Mouse (Mus musculus) heart, postnatal 0 days (tissue): ENCODE measurements around the gene Hnrnpc.

Experiments
- CTCF ChIP-seq: IDR thresholded peaks from 2 replicates; pipeline ENCODE4 v1.5.1; 2016; ENCODE audit warnings: antibody characterized with exemption, control low read depth, low read depth
- EP300 ChIP-seq: IDR thresholded peaks from 2 replicates; pipeline ENCODE4 v1.6.1; 2016; ENCODE audit warnings: antibody characterized with exemption, low read depth

DNA sequence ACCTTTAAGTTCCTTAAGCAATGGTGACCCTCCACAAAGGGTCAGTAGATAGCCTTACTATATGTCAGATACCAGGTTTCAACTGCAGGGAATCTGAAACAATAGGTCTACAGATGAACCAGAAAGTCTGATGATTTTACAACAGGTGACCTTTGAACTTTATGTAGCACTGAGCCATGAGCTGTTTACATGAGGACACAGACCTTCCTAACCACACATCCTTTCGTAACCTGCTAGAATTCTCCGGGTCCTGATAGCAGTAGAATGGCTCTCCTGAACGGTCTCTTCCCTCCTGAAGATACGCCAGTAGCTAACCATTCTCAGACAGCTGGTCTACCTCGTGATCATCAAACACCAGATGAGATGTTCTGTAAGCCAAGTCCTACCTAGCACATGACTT, 64.5 kb downstream of the Hnrnpc start:
- TF ChIP-seq EP300 (no peak), CTCF (no peak)
